Mouse (Mus musculus) heart, adult 2 months (tissue): ENCODE measurements around the gene Nfu1. TPM values are rescaled to one million over a fixed set of nuclear protein-coding genes. Genes with fewer than 3 reads are reported as not detected.
A peak's percentile ranks its signal among the peaks of the same experiment; 100 is the strongest.
"Not testable (repeated sequence)": the region's sequence is repeated elsewhere in the genome, so short reads cannot be mapped to it uniquely, and the experiment has no call there.

Experiments
- DNase-seq, 2 experiments: peaks; one replicate each; pipeline ENCODE4 v3.0.0; 2021
- H3K27ac ChIP-seq: fragments of 200-600 bp; 2 replicates; pipeline ENCODE4 v1.8.1; 2022
- H3K27me3 ChIP-seq: fragments of 200-500 bp; 2 replicates; pipeline ENCODE4 v1.6.1; 2012; ENCODE audit warnings: mild to moderate bottlenecking, low read length, inconsistent platforms, mixed read lengths; ENCODE audit not compliant: control insufficient read depth, insufficient read depth
- H3K36me3 ChIP-seq: fragments of 200-500 bp; 2 replicates; pipeline ENCODE4 v1.6.1; 2012; ENCODE audit warnings: low read length, inconsistent platforms; ENCODE audit not compliant: control insufficient read depth, insufficient read depth
- H3K4me1 ChIP-seq: fragments of 200-500 bp; 2 replicates; pipeline ENCODE4 v1.6.1; 2011; ENCODE audit warnings: low read length; ENCODE audit not compliant: control insufficient read depth, insufficient read depth
- H3K4me3 ChIP-seq: fragments of 200-600 bp; 2 replicates; pipeline ENCODE4 v1.8.1; 2022
- H3K79me2 ChIP-seq: fragments of 200-500 bp; replicated peaks from 2 replicates; pipeline ENCODE4 v1.6.1; 2012; ENCODE audit warnings: mild to moderate bottlenecking, inconsistent platforms, low read length, moderate library complexity, mixed read lengths; ENCODE audit not compliant: control insufficient read depth, insufficient read depth
- H3K9ac ChIP-seq: fragments of 200-500 bp; 2 replicates; pipeline ENCODE4 v1.6.1; 2012; ENCODE audit warnings: low read depth, mild to moderate bottlenecking, control low read depth, inconsistent platforms, low read length, mixed read lengths
- CTCF ChIP-seq: fragments of 200-600 bp; IDR thresholded peaks from 2 replicates; pipeline ENCODE4 v1.8.1; 2022; ENCODE audit warnings: antibody characterized with exemption, mild to moderate bottlenecking, moderate library complexity
- EP300 ChIP-seq: fragments of 200-500 bp; IDR thresholded peaks from 2 replicates; pipeline ENCODE4 v1.6.1; 2011; ENCODE audit warnings: low read depth, low read length, control low read depth; ENCODE audit not compliant: insufficient read depth
- POLR2A ChIP-seq: fragments of 200-500 bp; IDR thresholded peaks from 2 replicates; pipeline ENCODE4 v1.6.1; 2011; ENCODE audit warnings: mild to moderate bottlenecking, low read depth, low read length, control low read depth; ENCODE audit not compliant: insufficient read depth
- WGBS: fragments of 180-500 bp; shearing (Covaris S2); methylation state at CpG from one replicate; pipeline ENCODE4 v1.1.7; 2018; 5-methylcytosine and 5-hydroxymethylcytosine counted together
- intact Hi-C: fragments of 180-260 bp; cut with DNase I; formaldehyde crosslinking; loops from one replicate; pipeline ENCODE4 v1.15.1; 2025
- polyA plus RNA-seq: library from polyadenylated mRNA; depleted of rRNA; stranded (reverse); fragments of >200 nt; gene quantifications from 2 replicates; pipeline ENCODE4 v1.2.3, GENCODE M21; 2012
- total RNA-seq, 2 experiments: library from RNA; stranded (reverse); gene quantifications; 2 replicates each; pipeline ENCODE4 v1.2.3; 2021

The Nfu1 gene
- total and polyA plus RNA-seq, 3 experiments: 67.6 to 213 (median 72.3) TPM

GRCm38 (mm10) chr6:87042004-87042336, 32.9 kb downstream of the Nfu1 start:
- Histone ChIP-seq H3K27me3 (no peaks in the 10 kb centered on the region), H3K79me2 (peaks cover 4% of the 10 kb centered on the region; the same call in 1 of the 2 replicates), H3K4me1 (peaks cover 3% of the 10 kb centered on the region), H3K27ac (peak overlapping the region; percentile 99), H3K36me3 (no peaks in the 10 kb centered on the region), H3K4me3 (peak overlapping the region; percentile 84), H3K9ac (peak overlapping the region; percentile 83)
- WGBS: under 1% methylated on average over 11 of the region's 11 CpGs
- DNase-seq: no peak
- TF ChIP-seq CTCF (no peak), EP300 (no peak), POLR2A (no peak)
- intact Hi-C loops: loop anchor here (2.0 kb wide), 1 partner anchor 31 kb away; no protein-coding TSS in a partner anchor

GRCm38 (mm10) chr6:87042337-87043130, 33.5 kb downstream of the Nfu1 start, which contains the start of gene Gfpt1:
Gene Gfpt1, plus strand, starts transcription at chr6:87042846.
- Histone ChIP-seq H3K4me3 (peak within 1 kb of the TSS; percentile 84), H3K27ac (peak within 1 kb of the TSS; percentile 99), H3K4me1 (peaks cover 3% of the 10 kb centered on the region), H3K36me3 (no peaks in the 10 kb centered on the region), H3K79me2 (peaks cover 4% of the 10 kb centered on the region; the same call in 1 of the 2 replicates), H3K9ac (peak within 1 kb of the TSS; percentile 97), H3K27me3 (no peaks in the 10 kb centered on the region)
- TF ChIP-seq CTCF: no peak
- peak; percentile 99 for TF ChIP-seq POLR2A
- 0 out of 2 replicates have a peak, but pooled peaks have one; percentile 10 for TF ChIP-seq EP300
- WGBS: under 1% methylated on average over 68 of the region's 68 CpGs
- DNase-seq: peak; percentile 98
- intact Hi-C loops: loop anchor here (2.0 kb wide), 1 partner anchor 32 kb away; no protein-coding TSS in a partner anchor

- no peaks in the 10 kb centered on the region for H3K36me3 ChIP-seq
- H3K27ac ChIP-seq: peak overlapping the region; percentile 99
- H3K79me2 ChIP-seq: peaks cover 4% of the 10 kb centered on the region; the same call in 1 of the 2 replicates
- 4% methylated on average over 9 of the region's 9 CpGs for WGBS
- H3K9ac ChIP-seq: peak overlapping the region; percentile 97
- TF ChIP-seq POLR2A: no peak
- TF ChIP-seq CTCF: no peak
- TF ChIP-seq EP300: no peak
- H3K4me1 ChIP-seq: peaks cover 3% of the 10 kb centered on the region
- H3K27me3 ChIP-seq: no peaks in the 10 kb centered on the region
- H3K4me3 ChIP-seq: peak overlapping the region; percentile 84
- DNase-seq: no peak
- intact Hi-C loops: loop anchor here (2.0 kb wide), 1 partner anchor 32 kb away; no protein-coding TSS in a partner anchor
Measured at GRCm38 (mm10) chr6:87043131-87043516, 34.1 kb downstream of the Nfu1 start.

GRCm38 (mm10) chr6:87044895-87045294, 35.9 kb downstream of the Nfu1 start:
- intact Hi-C loops: no loop called here
- H3K9ac ChIP-seq: no peak overlapping the region
- H3K4me3 ChIP-seq: no peak overlapping the region
- H3K36me3 ChIP-seq: no peaks in the 10 kb centered on the region
- DNase-seq: no peak
- H3K27ac ChIP-seq: no peak overlapping the region
- 69% methylated on average over 2 of the region's 2 CpGs for WGBS
- peaks cover 7% of the 10 kb centered on the region; the same call in 1 of the 2 replicates for H3K79me2 ChIP-seq
- no peaks in the 10 kb centered on the region for H3K27me3 ChIP-seq
- TF ChIP-seq POLR2A (no peak), CTCF (no peak), EP300 (no peak)
- peaks cover 3% of the 10 kb centered on the region for H3K4me1 ChIP-seq

GRCm38 (mm10) chr6:87045507-87045906, 36.5 kb downstream of the Nfu1 start:
- H3K4me1 ChIP-seq: peaks cover 3% of the 10 kb centered on the region
- 90% methylated on average over 3 of the region's 3 CpGs for WGBS
- H3K36me3 ChIP-seq: no peaks in the 10 kb centered on the region
- peaks cover 7% of the 10 kb centered on the region; the same call in 1 of the 2 replicates for H3K79me2 ChIP-seq
- no peak for DNase-seq
- intact Hi-C loops: no loop called here
- TF ChIP-seq POLR2A: no peak
- TF ChIP-seq CTCF: no peak
- no peak for TF ChIP-seq EP300
- no peaks in the 10 kb centered on the region for H3K27me3 ChIP-seq
- no peak overlapping the region for H3K4me3 ChIP-seq
- no peak overlapping the region for H3K27ac ChIP-seq
- no peak overlapping the region for H3K9ac ChIP-seq

- H3K9ac ChIP-seq, DNase-seq, H3K79me2 ChIP-seq, H3K36me3 ChIP-seq, H3K4me1 ChIP-seq, intact Hi-C loops, H3K27me3 ChIP-seq, H3K27ac ChIP-seq, H3K4me3 ChIP-seq: not testable (repeated sequence)
- WGBS: 96% methylated on average over 7 of the region's 7 CpGs
Measured at GRCm38 (mm10) chr6:87048712-87049111, 39.7 kb downstream of the Nfu1 start.
